ENCODE assay signal across 7 mouse cellular contexts in the genomic region with DNA sequence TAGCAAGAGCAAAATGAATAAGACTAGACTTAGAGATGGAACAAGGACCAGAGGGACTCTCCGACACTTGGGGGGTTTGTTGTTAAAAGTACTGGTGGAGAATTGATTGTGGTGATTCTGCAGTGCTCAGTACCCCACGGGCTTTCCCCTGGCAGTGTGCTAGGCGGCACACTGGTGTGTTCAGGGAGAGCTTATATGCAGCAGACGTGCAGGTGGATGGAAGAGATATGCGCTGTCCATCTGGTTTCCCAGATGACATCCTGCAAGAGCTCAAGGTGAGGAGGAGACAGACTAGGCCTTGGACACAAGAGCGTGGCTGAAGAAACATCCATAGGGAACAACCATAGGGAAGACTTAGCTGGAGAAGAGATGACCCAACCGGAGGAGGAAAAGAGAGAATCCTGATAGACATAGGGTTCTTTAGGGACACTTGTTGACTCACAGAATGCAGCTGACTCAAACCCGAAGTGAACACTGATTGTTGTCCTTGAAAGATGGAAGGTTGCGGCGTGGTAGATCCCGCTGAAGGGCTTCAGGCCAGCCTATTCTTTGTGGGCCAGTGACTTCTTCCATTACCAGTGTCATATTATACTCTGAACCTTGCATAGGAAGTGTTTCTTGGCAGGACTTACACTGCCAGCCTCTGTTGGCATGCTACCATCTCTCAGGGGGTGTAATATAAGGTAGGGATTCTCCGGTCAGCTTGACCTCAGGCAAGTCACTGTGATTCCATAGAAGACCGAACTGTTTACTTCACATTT. TPM values are rescaled to one million over a fixed set of nuclear protein-coding genes. Genes with fewer than 3 reads are reported as not detected.
DNase-seq lines count a peak whose midpoint lies in the region; ATAC-seq and TF ChIP-seq lines count a peak whose summit lies in the region.

No protein-coding gene starts in this region.

- peaks cover 2% of the 10 kb centered on the region; the same call in 1 of the 2 replicates for H3K27me3 ChIP-seq in E14TG2a.4 (ENCODE audit: insufficient read depth, low read length)
- peaks cover 3% of the 10 kb centered on the region; the same call in 1 of the 2 replicates for H3K27me3 ChIP-seq in hindbrain, embryonic 13.5 days

- peaks cover 31% of the 10 kb centered on the region for H3K36me3 ChIP-seq in E14TG2a.4 (ENCODE audit: insufficient read depth, low read length)
- peaks cover 21% of the 10 kb centered on the region for H3K36me3 ChIP-seq in hindbrain, embryonic 13.5 days

- H3K4me1 ChIP-seq in E14TG2a.4 (replicated peaks; ENCODE audit: low read depth, low read length) = peaks cover 32% of the 10 kb centered on the region
- H3K4me1 ChIP-seq in cortical plate, adult 2 months (ENCODE audit: control insufficient read depth, insufficient read depth, low read length) = peaks cover 6% of the 10 kb centered on the region; the same call in 1 of the 2 replicates
- peaks cover 27% of the 10 kb centered on the region for H3K4me1 ChIP-seq in hindbrain, embryonic 13.5 days (replicated peaks)

- peak overlapping the region; percentile 88 for H3K4me3 ChIP-seq in E14TG2a.4 (replicated peaks; ENCODE audit: low read length)
- peak overlapping the region; percentile 74 for H3K4me3 ChIP-seq in cortical plate, adult 2 months (ENCODE audit: insufficient read depth, low read length)
- peak overlapping the region; percentile 72 for H3K4me3 ChIP-seq in hindbrain, embryonic 13.5 days

- H3K4me2 ChIP-seq in hindbrain, embryonic 13.5 days = peak overlapping the region; percentile 99

- peak; percentile 47 for ATAC-seq in hindbrain, embryonic 13.5 days (ENCODE audit: low FRiP score)

- H3K9ac ChIP-seq in hindbrain, embryonic 13.5 days = peak overlapping the region; percentile 91

- H3K9me3 ChIP-seq in E14TG2a.4 (ENCODE audit: low read length) = no peaks in the 10 kb centered on the region
- no peaks in the 10 kb centered on the region for H3K9me3 ChIP-seq in hindbrain, embryonic 13.5 days

- peak overlapping the region; percentile 74 for H3K27ac ChIP-seq in cortical plate, adult 2 months (ENCODE audit: insufficient read depth, low read length)
- peak overlapping the region; percentile 93 for H3K27ac ChIP-seq in hindbrain, embryonic 13.5 days

- 78% methylated on average over 13 of the region's 13 CpGs for WGBS in hindbrain, embryonic 13.5 days

- DNase-seq in 416B (ENCODE audit: low read depth) = peak; percentile 24
- DNase-seq in lung, postnatal 14 days = peak; percentile 23
- no peak for DNase-seq in adipocyte (ENCODE audit: low spot score)
- no peak for DNase-seq in kidney, postnatal 10 days

- no peak for TF ChIP-seq CTCF in E14TG2a.4 (conservative IDR thresholded peaks at IDR 0.05; ENCODE audit: low read length)
- no peak for TF ChIP-seq CTCF in cortical plate, adult 2 months (IDR thresholded peaks at IDR 0.05; ENCODE audit: extremely low read depth, insufficient read depth, low read length)

- TF ChIP-seq POLR2A in cortical plate, adult 2 months (IDR thresholded peaks at IDR 0.05; ENCODE audit: extremely low read depth, insufficient read depth, low read length) = no peak

RNA-seq across cellular contexts. Expression of gene Tnnc1, which starts 0.9 kb away (rescaled TPM):
- polyA plus RNA-seq in cortical plate, adult 2 months (2012; rRNA removed) = 43.3 and 50.1 TPM in 2 replicates
- polyA plus RNA-seq in hindbrain, embryonic 13.5 days (2015; fragmentation: Nextera tagmentation; extraction: Ambion mirVana) = 7.3 and 9.1 TPM in 2 replicates

RNA-seq across cellular contexts. Expression of gene Nisch, which starts 9.5 kb away (rescaled TPM):
- polyA plus RNA-seq in cortical plate, adult 2 months (2012; rRNA removed) = 293 TPM in 2 replicates
- polyA plus RNA-seq in hindbrain, embryonic 13.5 days (2015; fragmentation: Nextera tagmentation; extraction: Ambion mirVana) = 315 and 334 TPM in 2 replicates

RNA-seq across cellular contexts. Expression of gene Sema3g, which starts 10.4 kb away (rescaled TPM):
- 3.1 and 3.2 TPM in 2 replicates for polyA plus RNA-seq in cortical plate, adult 2 months (2012; rRNA removed)
- 0.84 and 0.90 TPM in 2 replicates for polyA plus RNA-seq in hindbrain, embryonic 13.5 days (2015; fragmentation: Nextera tagmentation; extraction: Ambion mirVana)

RNA-seq across cellular contexts. Expression of gene Stab1, which starts 38.8 kb away (rescaled TPM):
- polyA plus RNA-seq in cortical plate, adult 2 months (2012; rRNA removed) = 17.0 and 17.6 TPM in 2 replicates
- 24.8 and 25.2 TPM in 2 replicates for polyA plus RNA-seq in hindbrain, embryonic 13.5 days (2015; fragmentation: Nextera tagmentation; extraction: Ambion mirVana)

RNA-seq across cellular contexts. Expression of gene Phf7, which starts 43.9 kb away (rescaled TPM):
- 5.3 and 7.6 TPM in 2 replicates for polyA plus RNA-seq in cortical plate, adult 2 months (2012; rRNA removed)
- 11.9 and 13.6 TPM in 2 replicates for polyA plus RNA-seq in hindbrain, embryonic 13.5 days (2015; fragmentation: Nextera tagmentation; extraction: Ambion mirVana)

Comparison
In these comparisons a context has a peak if more than half of its experiments do, and no peak if none do; other contexts are left out.
1. DNase-seq: peak in 416B (single experiment) and lung, postnatal 14 days (single experiment); none in adipocyte (single experiment) and kidney, postnatal 10 days (single experiment).
2. Peak in every context shown above with its lines, with median percentiles within 50 percentile points of each other: H3K4me3 ChIP-seq.